Mouse (Mus musculus): ENCODE measurements around the gene Wdpcp.

The Wdpcp gene

DNA sequence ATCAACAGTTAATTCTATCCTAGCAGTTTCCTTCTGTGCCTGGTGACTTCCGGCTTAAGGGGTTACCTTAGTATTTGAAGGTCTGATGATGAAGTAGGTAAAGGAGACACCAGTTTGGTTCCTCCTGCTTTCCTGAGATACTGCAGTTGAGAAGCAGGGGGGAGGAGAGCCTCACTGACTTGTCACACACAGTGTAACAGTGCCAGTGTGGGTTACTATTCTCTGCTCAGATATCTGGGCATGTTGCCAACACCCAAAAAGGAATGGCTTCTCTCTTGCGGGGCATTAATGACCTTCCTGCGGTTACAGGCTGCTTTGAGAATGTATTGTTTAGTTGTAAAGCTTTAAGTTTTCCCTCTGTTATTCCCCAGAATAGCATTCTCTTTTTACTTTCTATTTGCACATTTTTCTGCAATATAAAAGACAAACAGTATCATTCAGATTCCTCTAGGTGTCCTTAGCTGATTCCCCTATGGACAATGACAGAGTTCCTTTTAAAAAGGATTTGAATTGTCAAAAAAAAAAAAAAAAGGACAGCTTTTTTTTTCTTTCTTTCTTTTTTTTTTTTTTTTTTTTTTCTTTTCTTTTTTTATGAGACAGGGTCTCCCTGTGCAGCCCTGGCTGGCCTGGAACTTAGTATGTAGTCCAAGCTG lies 2.5 kb upstream of the Wdpcp start:
- no peak for DNase-seq (ENCODE audit: low spot score)

DNA sequence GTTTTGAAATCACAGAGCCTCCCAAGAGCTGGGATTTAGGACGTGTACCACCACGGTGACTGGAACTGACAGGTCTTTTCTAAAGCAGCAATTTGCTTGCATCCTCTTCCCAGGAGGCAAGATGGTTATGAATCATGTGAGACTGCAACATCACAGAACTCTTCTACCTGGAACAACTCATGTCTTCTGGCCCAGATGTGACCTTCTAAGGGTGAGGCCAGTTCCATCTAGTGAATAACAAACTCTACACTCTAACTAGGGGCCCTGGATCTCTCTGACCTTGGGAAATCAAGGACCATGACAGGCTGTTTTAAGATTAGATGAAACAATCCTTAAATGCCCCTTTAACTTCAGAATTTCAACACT lies 1.9 kb upstream of the Wdpcp start:
- no peak for DNase-seq (ENCODE audit: low spot score)

DNA sequence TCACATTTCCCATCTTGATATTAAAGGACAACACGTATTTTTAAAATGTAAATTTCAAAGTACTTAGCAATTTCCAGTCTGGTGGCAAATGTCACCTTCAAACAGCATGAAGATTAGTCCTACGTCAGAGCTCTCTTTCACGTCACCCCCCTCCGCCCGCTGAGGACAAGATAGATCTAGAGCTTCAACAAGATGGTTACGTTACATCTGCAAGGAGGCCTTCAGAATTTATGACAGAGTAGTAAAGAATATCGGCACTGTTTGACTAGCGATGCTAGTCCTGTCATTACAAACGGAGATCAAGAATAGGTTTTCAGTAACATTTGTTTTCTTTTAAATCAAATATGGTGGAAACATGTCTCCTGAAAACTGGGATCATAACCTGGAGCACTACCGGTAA lies 1.1 kb upstream of the Wdpcp start:
- no peak for DNase-seq (ENCODE audit: low spot score)

DNA sequence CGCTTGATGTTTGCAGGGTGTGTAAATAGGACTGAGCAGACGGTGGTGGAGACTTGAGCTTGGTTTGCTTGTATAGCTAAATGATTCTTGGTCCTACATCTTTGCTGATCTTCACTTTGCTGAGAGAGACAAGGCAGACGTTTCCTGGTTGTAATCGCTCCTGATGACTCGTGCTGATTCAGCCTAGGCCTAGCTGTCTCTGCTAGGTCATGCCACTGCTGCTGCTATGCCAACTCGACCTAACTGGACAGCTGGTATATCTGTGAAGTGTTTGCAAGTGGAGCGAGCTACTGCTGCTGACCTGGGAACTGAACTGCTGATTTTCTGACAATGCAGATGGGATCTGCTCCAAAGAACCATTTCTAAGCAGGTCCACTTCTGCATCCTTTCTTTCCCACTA lies 9.4 kb downstream of the Wdpcp start:
- no peak for DNase-seq (ENCODE audit: low spot score)

DNA sequence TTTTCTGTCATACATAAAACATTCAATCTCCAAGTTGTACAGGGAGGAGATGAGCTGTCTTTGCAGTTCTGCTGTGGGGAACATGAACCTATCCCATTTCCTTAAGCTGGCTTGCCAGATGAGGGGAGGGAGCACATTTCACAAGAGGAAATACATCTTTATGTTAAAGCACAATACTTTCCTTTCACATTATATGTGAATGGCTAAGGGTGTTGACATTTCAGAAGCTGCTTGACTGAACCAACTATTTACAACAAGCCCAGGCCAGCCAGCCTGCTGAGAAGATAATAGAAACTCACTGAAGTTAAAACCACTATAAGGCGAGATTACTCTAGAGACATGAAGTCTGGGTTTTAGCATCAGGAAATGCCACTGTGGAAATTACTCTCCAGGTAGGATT lies 11.3 kb downstream of the Wdpcp start:
- no peak for DNase-seq (ENCODE audit: low spot score)

DNA sequence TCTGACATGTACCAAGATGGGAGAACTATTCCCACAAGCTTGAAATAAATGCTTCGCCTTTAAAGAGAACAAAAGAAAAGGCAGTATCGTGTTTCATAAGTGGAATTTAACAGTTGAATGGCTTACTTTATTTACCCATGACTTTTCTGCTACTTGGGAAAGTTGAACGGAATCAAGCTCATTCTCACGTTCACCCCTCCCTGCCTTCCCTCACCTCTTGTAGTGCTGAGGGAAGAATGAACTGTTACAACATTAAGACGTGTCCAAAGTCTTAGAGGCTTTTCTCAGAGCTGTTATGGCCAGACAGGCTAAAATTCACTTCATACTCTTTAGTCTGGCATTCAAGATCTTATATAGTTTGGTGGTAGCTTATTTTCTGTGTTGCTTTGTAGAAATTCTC lies 30.5 kb downstream of the Wdpcp start:
- DNase-seq (ENCODE audit: low spot score): no peak

DNA sequence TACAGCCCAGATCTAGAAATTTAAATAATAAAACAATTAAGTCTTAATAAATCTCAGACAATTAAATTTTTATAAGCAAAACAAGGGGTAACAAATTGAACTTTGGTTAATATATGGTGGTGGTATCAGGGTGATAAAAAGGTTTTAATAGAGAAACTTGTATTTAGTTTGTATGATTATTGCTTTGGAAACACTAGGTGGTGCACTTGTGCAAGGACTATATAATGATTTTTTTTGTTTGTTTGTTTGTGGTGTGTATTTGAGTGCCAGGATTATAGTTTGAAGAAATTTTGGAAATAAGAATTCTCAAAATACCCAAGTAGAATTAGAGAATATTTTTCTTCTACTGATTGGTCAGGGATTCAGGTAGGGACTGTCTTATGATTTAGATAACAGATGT lies 43.9 kb downstream of the Wdpcp start:
- no peak for DNase-seq (ENCODE audit: low spot score)

DNA sequence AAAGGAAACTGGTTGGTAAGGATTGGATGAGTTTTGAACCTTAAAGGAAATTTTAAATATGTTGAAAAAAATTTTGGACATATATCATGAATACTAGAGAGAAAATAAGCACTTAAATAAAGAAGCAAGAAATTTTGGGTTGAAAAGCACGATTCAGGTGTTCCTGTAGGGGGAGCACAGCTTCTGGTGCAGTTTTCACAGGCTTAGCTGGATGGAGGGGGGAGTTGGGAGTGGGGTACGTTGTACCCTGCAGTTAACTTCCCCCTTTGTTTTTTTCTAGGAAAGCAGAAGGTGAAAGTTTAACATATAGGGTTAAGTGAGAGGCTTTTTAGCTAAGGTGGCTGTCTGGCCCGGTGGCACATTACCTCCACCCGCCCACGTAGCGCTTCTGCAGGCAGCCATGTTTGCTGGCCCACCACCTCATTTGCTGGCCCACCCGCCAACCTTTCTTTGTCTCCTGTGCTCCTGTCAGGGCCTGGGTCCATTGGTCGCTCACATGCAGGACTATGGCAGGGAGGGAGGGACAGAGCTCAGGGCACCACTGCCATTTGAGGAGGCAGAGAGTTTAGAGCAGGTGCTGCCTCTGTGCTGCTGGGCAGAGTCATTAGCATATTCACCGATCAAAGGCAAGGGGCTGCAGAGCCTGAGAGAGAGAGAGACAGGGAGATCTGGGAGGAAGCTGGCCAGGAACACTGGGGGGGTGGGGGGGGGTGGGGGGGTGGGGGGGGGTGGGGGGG lies 62.3 kb downstream of the Wdpcp start:
- no peak for DNase-seq (ENCODE audit: low spot score)

DNA sequence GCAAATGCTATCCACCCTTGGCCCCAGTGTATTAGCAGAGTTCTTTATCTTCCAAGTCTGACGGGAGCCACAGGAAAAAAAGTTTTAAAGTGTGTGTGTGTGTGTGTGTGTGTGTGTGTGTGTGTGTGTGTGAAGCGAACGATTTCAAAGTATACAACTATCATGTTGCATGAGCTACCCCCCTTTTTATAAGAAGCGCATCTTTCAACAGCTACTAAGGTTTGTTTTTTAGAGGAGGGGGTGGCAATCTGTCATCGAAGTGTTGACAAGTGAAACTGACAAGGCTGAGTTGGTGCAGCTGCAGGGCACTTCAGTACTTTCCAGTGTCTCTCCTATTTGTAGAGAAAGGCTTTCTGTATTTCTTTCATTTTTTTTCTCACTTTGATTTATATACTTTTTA lies 66.3 kb downstream of the Wdpcp start:
- DNase-seq (ENCODE audit: low spot score): no peak

DNA sequence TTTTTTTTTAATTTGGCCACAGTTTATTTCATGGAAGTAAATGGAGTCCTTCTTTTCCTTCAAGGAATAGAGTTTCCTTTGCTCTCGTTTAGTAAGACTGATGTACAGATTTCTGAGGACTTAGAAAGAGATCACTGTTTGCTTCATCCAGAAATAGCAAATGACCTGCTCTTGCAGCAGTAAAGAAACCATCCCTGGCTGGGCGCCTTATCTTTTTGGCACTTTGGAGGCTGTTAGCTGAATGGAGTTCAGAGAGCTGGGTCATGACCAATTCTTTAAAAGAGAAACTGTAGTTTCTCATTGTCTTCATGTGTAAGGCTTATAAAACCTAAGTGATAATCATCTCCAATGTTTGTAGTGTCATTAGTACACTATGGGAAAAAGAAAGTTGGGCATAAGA lies 67.5 kb downstream of the Wdpcp start:
- no peak for DNase-seq (ENCODE audit: low spot score)

DNA sequence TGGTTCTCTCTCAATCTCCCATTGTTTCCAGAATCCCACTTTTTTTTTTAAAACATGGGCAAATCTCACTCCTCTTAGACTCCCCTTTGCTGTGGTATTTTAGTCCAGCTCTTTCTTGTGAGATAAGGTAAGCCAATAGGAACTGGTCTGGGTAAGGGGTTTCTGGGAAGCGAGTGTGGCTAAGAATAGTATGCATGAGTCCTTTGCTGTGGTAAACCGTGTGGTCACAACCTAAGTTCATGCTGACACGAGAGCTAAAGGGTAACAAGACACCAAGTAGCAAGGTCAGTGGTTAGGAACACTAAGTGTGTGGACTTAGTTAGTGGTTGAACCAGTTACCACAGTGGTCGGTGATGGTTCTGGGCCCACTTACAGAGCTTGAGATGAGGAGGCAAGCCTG lies 72.2 kb downstream of the Wdpcp start:
- DNase-seq (ENCODE audit: low spot score): no peak

DNA sequence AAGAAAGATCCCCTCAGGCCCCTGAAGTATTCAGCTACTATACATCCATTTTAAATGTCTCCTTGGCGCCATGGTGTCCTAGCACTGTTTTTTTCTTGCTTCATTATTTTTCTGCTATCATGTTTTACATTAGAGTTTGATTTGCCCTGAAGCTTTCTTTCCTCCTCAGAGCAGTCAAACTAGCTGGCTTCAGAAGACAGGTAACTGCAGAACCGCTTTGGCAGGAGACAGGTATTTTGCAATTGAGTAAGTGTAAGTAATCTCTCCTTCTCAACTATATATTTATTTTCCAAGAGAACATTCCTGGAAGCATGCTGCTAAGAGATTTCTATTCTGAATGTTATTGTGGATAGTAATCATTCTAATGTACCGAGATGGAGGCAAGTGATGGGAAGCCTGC lies 74.1 kb downstream of the Wdpcp start:
- no peak for DNase-seq (ENCODE audit: low spot score)

DNA sequence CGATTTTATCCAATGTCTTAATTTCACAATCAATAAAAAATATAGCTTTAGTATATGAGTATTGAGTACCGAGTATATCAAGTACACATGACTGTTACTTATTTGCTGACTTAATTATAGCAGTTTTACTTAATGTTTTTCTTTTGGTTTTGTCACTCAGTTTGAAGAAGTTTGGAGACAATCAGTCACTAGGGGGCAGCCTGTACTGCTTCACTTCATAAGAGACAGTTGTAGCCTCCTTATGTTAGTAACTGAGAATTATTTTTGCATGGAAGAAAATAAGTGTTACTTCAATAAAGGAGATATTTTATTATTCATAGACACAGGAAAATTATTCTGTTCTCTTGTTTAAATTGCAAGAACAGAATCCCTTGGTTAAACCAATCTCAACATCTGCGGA lies 87.0 kb downstream of the Wdpcp start:
- no peak for DNase-seq (ENCODE audit: low spot score)

DNA sequence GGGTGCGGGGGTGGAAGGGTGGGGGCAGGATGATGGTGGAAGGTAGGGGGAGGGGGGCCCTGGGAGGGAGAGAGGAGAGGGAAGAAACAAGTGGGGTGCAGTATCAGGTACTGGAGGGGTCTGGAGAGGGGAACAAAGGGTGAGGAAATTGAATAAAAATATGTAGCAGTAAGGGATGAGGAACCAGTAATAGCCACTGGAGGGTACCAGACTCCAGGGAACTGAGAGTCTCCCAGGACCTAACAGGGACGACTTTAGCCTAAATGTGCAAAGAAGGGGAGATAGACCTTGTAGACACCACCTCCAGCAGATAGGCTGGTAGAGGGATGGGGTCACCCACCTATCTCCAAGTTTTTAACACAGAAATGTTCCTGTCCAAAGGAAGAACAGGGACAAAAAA lies 105.0 kb downstream of the Wdpcp start:
- DNase-seq (ENCODE audit: low spot score): no peak

DNA sequence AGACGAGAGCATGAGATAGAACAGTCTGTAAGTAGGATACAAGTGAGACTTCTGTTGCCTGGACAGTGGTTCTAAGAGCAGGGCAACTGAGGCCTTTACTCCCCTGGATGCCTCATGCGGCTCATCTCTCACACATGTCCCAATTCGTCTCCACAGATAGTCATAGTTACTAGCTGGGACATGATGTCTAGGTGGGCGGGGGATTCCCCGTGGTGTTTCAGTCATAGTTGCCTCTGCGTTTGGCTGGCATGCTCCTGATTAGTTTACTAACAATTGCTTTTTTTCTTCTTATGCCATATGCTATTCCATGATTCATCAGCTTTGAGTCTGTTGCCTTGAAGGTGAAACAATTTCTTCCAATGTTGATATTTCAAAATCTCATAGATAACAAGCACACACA lies 116.4 kb downstream of the Wdpcp start:
- DNase-seq (ENCODE audit: low spot score): no peak

DNA sequence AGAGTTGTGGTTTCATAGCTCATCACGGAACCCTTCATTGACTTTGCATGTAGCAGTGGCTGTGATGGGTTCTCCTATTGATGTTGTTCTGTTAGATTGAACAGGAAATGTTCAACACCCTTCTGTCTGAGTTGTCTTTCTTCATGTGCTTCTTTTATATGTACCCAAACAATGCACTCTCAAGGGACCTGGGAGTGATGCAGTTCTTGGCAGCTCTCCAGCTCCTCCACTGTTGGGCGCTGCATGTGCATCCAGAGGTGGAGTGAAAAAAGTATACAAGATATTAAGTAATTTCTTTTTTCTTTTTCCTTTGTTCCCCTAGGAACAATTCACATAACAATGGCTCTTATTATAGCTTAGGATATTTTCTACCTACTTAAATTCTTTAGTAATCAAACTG lies 118.7 kb downstream of the Wdpcp start:
- no peak for DNase-seq (ENCODE audit: low spot score)

DNA sequence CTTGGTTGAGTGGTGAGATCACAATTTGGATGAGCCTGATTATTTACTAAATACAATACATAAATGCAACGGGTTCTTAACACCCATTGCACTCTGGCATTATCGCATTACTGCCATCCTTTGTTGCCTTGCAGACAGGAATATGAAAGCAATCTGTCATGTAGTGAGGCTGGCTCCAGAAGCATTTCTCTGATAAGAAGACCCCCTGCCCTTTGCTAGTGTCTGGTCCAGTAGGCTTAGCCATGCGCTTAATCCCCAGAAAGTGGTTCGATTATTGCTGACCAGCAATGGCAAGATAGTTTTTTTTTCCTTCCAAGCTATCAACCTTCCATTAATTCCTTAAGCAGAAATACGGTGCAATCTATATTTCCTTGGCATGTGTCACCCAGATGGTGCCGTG lies 122.1 kb downstream of the Wdpcp start:
- DNase-seq (ENCODE audit: low spot score): no peak

DNA sequence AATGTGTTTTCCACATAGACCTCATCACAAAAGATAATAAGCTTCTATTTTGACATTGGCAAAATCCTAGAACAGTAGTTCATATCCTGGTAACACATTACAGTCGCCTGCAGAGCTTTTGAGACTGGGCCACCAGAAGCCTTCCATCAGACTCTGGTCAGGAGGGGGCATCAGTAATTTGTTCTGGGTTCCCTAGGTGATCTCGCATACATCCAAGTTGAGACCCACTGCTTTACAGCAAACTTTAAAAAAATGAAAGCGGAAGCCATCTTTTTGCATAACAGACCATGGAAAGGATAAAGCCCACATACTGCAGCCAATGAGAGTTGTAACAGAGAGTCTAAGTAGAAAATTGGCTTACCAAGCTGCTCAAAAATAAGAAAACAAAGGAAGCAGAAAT lies 125.6 kb downstream of the Wdpcp start:
- DNase-seq (ENCODE audit: low spot score): no peak

DNA sequence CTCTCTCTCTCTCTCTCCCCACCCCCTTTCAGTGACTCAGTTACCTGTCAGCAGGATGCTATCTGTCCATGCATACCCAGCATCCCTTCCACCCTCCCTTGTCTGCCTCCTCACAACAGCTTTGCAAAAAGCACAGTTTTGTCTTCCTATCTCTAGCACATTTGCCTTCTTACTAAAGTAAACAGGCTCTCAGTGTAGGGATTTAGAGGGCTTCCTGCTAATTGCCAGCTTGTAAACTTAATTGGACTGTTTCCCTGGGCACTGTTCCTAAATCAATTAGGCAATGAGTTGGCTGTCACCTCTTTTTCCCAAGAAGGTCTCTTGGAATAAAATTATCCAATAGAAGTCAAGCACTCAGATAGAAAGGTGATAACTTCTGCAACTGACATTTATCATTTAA lies 141.5 kb downstream of the Wdpcp start:
- no peak for DNase-seq (ENCODE audit: low spot score)

DNA sequence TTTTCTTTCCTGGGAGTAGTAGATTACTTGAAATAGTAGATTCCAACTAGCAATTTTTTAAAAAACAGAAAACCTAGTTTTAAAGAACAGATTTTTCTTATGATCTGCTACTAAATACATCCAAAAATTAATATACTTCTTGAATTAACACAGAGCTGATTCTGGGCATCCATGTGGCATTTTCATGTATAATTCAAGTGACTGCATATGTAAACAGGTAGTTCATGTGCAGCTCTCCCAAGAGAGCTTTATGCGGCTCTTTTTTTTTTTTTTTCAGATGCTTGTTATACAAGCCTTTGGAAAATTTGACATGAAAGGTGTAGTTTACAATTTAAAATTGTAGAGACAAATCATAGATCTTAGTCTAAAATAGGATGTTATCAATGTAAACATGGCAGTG lies 142.0 kb downstream of the Wdpcp start:
- DNase-seq (ENCODE audit: low spot score): no peak

DNA sequence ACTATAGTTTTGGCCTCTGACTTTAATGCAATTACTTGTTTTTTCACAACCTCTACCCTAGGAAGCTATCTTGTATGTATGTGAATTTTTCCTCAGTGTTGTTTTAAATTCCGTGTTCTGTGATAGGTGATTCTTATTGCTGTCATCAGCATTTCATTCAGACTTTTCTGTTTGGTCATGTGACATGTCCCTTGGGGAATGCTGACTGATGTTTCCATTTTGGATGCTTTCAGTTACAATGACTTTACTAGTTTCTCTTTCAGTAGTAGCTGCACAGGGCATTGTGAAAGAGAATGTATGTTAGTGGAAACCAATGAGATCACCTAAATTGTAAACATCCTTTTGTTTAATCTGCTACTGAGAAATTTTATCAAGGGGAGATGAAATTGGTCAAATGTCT lies 154.3 kb downstream of the Wdpcp start:
- no peak for DNase-seq (ENCODE audit: low spot score)

DNA sequence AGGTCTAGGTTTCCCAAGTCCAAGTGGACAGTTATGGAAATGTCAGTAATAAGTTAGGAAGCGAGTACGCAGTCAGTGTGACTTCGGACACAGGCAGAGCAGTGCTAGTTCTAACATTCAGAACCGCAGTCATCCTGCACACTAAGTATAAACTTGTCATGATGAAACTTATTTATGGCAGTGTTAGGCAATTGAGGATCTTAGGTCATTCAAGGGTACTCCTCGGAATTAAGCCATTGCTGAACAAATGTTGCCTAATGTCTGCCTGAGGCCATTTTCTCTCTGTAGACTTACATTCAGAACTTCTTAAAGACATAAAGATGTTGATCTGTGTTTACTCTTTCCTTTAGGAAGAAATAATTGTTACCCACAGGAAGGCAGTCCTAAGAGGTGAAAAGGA lies 157.0 kb downstream of the Wdpcp start:
- DNase-seq (ENCODE audit: low spot score): no peak

DNA sequence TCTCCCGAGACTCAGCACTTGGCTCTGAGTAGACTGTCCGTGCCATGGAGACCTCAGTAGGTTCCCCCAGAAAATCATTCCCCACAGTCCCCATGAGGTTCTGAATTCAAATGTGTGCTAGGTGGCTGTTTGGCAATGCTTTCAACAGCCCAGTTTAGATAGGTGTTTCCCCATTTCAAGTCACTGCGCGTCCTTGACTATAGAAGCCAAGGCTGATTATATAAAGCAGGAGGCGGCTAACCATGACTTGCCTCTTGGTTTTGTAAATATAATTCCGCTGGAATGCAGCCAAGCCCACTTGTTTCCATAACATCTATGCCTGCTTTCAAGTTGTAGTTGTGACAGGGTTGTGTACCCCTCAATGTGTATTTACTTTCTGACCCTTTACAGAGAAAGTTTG lies 157.9 kb downstream of the Wdpcp start:
- no peak for DNase-seq (ENCODE audit: low spot score)

DNA sequence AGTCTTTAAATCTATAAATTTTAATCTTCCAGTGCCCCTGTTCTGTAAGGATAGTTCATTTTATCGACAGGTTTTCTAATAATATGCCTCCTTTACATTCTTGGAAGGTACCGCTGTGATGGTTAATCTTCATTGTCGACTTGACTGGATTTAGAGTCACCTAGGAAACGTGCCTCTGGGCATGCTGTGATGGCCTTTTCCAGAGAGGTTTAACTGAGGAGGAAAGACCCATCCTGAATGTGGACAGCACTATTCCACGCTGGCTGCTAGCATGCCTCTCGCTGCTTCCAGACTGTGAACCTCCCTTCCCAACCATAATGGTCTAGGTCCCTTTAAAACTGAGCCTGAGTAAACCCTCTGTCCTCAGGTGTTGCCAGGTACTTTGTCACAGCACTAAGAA lies 163.2 kb downstream of the Wdpcp start:
- no peak for DNase-seq (ENCODE audit: low spot score)
